Mouse (Mus musculus) monocyte, adult 59 days (primary cell): ENCODE results near the gene Cep44. TPM values are rescaled to one million over a fixed set of nuclear protein-coding genes. Genes with fewer than 3 reads are reported as not detected.

Experiments
- total RNA-seq, 2 experiments: library from RNA; stranded (reverse); gene quantifications; one replicate each; pipeline ENCODE4 v1.2.4; 2023

Gene Cep44
- total RNA-seq = 10 to 100 TPM; 25.9 to 26.0 TPM

GRCm38 (mm10) chr8:56550558-56551360 lies at the start of gene Cep44, which contains the start of gene Fbxo8:
TSS of gene Cep44 (minus strand) at chr8:56551047.
TSS of gene Fbxo8 (plus strand) at chr8:56551090.

Other genes with a start within 250 kb of the Cep44 start
- gene Fbxo8, start within 50 bp of the Cep44 start, total RNA-seq = 10 to 100 TPM; 21.5 to 28.5 TPM